Mouse (Mus musculus) large intestine, adult 2 months (tissue): Measurements from ENCODE around the gene Fap. TPM values are rescaled to one million over a fixed set of nuclear protein-coding genes. Genes with fewer than 3 reads are reported as not detected.

Experiments used
- DNase-seq: peaks from one replicate; pipeline ENCODE4 v3.0.0-alpha.2; 2012; ENCODE audit warnings: low read depth, low spot score
- WGBS: fragments of 180-500 bp; shearing (Covaris S2); methylation state at CpG from one replicate; pipeline ENCODE4 v1.1.7; 2018; 5-methylcytosine and 5-hydroxymethylcytosine counted together
- polyA plus RNA-seq: library from polyadenylated mRNA; depleted of rRNA; stranded (reverse); fragments of >200 nt; gene quantifications from 2 replicates; pipeline ENCODE4 v1.2.3, GENCODE M21; 2012; rRNA removed

The Fap gene
- polyA plus RNA-seq = 0.81 and 1.2 TPM in 2 replicates

DNA sequence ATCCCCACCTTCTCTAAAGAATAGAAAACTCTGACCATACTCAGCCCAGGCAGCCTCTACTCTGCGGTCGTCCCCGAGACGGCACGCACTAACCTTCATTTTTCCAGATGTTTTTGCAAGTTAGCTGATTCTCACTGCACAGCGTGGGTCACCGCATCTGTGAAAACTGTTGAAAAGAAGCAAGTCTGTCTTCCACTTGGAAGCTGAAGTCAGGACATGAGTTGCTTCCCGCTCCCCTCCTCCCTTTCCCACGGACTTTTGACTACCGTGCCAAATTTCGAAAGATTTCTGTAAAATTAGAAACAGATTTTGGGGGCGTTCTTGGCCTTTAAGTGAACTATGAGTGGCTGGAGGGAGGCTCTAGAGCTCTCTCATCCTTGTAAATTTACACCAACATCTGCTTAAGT, at the start of gene Fap:
Gene Fap, minus strand, starts transcription at position 323 of the 407 bp plus-strand sequence.
- DNase-seq = no peak
- WGBS = 70% methylated on average over 12 of the region's 12 CpGs

DNA sequence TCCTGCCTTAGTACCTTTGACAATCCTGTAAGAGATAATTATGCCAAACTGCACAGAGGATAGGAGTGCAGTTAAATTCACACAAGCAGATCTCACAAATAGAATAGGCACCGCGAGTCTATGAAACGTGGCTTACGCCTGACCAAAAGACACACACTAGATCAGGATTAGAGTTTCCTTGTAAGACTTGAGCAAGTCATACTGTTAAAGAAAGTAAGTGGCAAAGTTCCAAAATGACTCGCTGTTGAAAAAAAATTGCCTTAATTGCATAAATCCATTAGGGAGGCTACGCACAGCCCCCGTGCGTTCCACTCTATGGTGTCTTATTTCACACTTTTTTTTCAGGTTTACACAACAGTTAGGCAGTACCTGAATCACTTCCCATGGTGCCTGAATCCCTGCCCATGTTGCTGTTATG, 49.2 kb upstream of the Fap start:
- no peak for DNase-seq
- 81% methylated on average over 8 of the region's 8 CpGs for WGBS

DNA sequence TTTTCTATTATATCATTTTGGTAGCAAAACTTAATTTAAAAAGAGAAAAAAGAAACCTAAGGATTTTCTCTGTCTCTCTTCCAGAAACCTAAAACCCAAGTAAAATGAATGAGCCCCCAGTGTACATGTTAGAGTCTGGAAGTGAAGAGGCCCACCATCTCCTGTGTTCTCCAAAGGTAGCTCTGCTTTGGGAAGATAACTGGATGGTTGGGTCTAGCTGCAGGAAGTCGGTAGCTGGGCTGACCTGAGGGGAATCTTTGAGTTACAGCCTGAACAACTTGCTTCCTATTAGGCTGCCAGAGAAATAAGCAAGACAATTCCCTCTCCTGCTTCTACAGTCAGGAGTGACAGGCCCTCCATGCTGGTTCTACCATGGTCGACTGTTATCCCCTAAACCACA, 45.8 kb upstream of the Fap start:
- WGBS = 58% methylated on average over 2 of the region's 2 CpGs
- no peak for DNase-seq

DNA sequence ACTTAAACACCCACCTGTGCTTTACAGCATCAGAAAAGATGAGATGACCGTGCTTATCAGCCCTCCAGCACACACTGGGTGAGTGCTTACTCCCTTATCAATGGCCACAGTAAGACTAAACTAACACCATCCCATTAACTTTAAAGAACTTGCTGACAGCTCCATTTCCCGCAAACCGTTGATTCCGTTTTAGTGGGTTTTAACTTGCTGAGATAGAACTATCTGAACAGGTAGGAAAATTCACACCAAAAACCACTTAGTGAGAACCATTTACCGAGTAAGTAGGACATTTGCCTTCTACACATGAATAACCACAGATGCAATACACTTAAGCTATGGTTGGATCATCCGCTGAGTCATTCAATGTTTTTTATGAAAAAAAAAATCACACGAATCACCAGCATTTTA, 45.1 kb upstream of the Fap start:
- no peak for DNase-seq
- 83% methylated on average over 7 of the region's 7 CpGs for WGBS

DNA sequence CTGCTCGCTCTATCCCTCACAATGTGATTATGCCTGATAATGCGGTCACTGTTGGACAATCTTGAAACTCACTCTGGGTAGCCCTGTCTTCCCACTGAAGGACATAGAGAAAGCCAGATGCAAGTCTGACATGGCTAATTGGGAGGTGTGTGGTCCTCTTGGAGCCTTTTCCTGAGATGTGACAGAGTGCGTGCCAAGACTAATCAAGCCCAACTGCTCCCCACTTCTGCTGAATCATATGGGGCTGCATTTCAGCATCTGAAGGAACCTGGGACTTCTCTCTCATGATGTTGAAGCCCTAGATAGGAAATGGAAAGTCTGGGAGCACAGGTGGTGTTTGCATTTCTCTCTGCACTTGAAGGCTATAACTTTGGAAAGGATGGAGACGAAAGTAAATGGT, 39.3 kb upstream of the Fap start:
- WGBS = 98% methylated on average over 4 of the region's 4 CpGs
- DNase-seq = no peak

DNA sequence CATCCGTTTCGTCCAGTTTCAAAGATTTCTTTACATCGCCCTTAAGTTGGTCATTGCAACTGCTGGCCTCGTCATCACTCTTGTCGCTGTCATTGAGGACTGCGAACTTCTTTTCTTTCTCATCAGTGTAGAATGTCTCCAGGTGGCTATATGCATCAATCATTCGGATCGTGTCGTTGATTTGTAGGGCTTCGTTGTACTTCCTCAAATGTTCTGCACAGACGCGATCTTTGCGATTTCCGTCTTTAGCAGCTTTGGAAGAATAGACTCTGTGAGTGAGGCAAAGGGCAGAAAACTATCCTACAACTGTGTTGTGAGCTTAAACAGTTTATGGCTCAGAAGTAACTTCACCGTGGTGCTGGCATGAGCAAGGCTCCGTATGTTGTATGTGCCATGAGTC, 32.3 kb upstream of the Fap start:
- DNase-seq = no peak
- 92% methylated on average over 16 of the region's 16 CpGs for WGBS

DNA sequence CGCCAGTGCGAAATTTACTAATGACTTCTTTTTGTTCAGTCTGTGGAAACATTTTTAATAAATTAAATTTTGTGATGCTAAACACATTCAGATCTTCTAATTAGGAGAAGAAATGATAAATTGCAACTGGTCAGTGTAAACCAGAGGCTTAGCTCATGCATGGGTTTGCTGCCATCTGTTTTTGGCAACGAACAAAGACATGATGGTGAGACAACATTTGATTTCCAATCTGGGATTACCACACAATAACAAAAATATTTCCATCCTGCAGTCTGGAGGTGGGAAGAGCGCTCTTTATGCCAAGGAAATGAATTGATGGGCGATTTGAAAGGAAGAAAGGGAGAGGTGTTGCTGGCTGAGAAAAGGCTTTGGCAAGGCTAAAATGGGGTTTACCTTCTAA, 29.7 kb upstream of the Fap start:
- 92% methylated on average over 5 of the region's 5 CpGs for WGBS
- no peak for DNase-seq

DNA sequence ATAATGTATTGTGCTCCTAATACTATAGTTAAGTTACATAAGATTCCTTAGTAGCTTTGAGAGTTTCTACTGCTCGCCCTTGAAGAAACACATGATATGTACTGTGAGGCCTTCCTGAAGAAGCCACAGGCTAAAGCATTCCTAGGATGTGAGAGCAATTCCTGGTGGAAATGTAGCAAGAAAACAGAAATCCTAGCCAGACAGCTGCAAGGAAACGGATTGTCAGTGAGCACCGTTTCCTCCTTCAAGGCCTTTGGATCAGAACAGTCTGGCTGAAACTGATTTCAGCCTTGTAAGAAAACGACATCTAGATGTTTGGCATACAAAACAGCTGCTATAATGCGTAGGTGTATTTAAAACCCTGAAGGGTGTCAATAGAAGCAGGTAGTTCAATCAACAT, 22.7 kb upstream of the Fap start:
- 84% methylated on average over 5 of the region's 5 CpGs for WGBS
- DNase-seq = no peak

DNA sequence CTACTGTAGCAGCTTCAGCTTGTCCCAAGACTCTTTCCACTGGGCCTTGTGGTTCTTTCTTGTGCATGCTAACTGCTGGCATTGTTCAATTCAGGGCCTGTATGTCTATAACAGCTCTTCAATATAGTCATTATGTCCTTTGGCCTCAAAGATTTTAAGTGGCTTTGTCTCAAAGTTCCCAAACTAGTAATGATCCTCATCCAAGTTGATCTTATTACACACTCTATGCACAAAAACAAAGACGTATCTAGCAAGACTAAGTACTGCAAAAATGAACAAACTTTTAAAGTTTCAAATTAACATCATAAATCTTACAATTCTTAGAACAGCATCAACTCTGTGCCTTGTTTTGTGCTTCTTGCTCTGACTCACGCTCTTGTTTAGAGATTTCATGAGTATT, 20.6 kb upstream of the Fap start:
- WGBS = 88% methylated on average over 2 of the region's 2 CpGs
- no peak for DNase-seq

DNA sequence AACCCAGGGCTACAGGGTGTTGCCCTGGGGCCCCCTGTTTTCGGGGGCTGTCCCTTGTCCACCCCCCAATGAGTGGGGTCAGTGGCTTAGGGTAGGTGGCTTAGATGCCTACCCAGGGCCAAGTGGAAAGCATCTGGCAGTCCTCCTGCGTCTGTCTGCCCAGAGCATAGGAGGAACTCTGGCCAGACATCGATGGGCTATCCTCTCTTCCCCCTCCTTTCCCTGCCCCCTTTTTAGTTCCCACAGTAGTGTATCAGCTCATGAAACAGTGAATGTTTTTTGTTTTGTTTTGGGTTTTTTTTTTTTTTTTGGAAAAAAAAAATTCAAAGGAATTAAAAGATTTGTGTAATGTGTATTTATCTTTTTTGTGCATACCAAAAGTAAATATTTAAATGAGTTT, 17.7 kb upstream of the Fap start:
- DNase-seq = no peak
- WGBS = 83% methylated on average over 3 of the region's 3 CpGs

DNA sequence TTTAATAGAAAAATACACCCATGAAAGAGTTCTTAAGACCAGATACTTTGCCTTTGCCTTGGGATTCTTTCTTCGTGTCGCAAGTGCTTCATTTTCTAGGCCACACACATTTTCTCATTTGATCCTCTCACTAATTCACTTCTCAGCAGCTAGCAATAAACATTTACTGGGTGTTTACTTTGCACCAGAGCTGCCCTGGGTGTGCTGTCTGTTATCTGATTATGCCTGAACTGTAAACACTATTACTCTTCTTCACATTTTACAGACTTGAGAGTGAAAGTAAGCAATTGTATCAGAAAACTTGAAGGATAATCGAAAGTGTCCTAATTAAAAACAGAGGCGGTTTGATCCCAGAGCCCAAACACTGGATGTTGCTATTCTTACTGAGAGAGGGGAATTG, 15.5 kb upstream of the Fap start:
- 12% methylated on average over 4 of the region's 4 CpGs for WGBS
- DNase-seq = peak; percentile 56

DNA sequence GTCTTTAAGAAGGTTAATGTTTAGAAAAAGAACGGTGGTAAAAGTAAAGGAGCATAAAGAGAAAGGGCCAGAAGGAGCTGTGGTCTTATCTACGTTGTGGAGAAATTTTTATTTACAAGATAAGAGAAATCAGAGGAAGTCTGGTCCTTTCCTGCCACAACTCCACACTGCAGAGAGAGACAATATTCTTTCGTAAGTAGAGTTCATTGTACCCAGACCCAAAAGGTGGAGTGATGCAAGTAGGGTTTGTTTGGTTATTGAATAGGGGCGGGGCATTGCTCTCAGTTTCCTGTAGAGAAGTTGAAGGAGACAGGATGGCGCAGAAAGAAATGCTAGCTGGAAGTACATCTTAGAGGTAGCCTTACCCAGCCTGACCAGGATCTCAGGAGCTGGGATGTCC, 11.9 kb upstream of the Fap start:
- WGBS = 56% methylated on average over 5 of the region's 5 CpGs
- DNase-seq = no peak

DNA sequence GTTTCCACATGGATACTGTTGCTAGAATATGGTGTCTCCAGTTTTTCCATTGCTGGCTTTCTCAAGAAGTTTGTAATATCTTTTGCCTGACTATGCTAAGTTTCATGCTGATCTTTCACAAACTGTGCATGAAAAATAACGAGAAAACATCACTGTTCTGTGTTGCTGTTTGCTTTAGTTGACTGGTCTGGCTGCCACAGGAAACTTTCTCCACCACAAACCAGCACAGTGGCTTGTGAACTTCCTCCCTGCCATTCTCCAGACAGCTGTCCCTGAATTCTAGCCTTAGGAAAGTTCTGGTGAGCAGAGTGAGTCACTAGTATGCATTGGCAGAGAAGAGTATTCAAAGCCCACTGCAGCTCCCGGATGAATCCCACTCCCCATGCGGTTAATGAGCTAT, 1.1 kb upstream of the Fap start:
- 71% methylated on average over 3 of the region's 3 CpGs for WGBS
- no peak for DNase-seq

DNA sequence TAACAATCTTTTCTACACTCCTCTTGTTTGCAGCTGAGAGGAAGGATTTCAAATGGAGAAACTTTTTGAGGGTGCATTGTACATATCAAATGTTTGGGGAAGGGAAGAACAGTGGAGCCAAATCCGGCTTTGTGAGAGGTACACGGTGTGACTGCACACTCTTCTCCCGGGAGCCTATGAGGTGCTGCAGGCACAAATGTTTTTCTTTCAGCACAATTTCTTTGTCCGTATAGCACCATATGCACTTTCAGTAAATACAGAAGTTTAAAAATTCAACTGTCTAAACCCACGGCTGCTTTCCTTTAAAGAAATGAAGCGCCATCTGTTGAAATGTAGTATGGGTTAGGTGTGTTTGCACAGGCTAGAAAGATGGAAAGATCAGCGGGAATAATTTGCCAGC, 375 bp upstream of the Fap start:
- 72% methylated on average over 7 of the region's 7 CpGs for WGBS
- DNase-seq = no peak

DNA sequence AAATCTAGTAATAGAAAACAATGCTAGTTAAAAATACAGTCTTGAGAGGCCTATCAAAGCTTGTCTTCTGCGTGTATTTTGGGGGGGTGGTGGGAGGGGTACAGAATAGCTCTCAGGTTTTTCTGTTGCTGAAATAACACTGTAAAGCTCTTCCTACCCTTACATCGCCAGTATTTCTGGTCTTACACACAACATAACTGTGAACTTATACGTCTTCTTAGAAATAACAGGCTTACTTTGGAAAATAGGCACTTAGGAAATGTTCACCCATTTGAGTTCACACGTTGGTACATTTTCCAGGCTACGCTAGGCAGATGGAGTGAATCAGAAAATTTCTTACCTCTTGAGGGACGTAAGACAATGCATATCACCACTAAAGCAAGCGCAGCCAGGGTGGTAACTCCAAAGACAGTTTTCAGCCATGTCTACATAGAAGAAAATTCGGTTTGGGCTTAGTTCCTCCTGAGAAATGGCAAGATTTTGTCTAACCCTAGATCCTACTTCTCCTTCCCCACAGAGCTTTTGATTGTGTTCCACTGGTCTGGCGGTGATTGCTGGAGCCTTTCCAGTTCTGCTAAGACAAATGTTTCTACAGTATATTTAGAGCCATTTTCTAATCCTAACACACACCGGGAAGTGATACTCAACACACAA, 649 bp downstream of the Fap start:
- no peak for DNase-seq
- 70% methylated on average over 10 of the region's 10 CpGs for WGBS

DNA sequence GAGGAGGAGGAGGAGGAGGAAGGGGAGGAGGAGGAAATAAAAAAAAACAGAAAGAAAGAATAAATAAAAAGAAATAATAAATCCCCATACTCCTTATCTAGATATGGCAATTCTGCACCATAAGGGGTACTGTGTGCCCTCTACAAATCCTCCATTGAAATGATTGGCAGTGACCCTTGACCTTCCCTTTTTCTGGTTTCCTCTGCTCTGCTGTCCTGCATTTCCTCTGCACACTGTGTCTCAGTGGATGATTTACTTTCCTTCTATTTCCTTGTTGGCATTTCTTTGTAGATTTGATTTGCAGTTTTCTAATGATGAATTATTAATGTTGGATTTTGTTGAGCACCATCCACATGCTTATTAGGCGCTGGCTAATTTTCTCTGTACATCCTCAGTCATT, 9.2 kb downstream of the Fap start:
- no peak for DNase-seq
- 94% methylated on average over 1 of the region's 1 CpGs for WGBS

DNA sequence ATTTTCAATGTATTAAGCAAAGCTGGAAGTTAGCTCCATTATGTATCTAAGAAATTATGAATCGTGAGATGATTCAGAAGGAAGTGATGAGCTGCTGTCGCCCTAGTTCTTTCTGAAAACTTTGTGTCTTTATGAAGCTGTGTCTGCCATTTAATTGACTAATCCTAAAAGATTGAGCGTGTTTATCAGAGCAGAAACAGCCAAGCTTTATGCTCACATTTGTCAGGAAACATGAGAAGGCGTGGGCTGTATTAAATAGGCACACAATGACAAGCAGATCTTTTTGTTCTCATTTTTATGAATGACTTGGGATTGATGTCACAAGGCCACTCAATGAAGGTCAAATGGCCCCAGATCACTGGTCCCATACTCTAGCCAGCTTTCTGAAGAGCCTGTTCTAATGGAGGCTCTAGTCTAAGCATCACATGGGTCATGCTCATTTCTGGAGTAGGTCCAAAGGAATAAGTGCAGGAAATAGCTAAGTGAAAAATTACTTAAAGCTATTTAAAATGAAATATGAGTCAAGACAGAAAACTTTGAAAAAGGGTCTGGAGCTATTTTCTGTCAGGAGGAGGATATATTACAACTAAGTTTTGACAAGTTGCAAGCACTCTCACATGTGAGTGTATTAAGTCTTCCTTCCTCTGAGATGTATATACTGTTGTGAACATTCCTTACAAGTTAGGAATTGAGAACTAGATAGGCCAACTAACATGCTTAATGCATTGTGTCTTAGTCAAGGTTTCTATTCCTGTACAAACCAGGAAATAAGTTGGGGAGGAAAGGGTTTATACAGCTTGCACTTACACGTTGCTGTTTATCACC, 11.0 kb downstream of the Fap start:
- 70% methylated on average over 5 of the region's 5 CpGs for WGBS
- DNase-seq = no peak

DNA sequence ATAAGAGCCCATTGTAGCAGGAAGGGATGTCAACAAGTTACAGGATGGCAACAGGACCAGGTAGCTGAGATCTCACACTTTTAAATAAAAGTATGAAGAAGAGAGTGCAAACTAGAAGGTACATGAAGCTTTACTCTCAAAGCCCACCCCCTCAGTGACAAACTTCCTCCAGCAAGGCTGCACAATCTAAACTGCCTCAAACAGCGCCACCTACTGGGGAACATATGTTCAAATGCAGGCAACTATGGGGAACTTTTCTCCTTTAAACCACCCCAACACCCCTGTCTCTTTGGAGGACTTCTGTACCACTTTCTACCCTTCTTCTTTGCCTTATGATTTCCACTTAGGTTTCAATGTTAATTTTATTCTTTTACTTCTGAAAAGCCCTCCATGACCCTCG, 16.5 kb downstream of the Fap start:
- 84% methylated on average over 2 of the region's 2 CpGs for WGBS
- no peak for DNase-seq

DNA sequence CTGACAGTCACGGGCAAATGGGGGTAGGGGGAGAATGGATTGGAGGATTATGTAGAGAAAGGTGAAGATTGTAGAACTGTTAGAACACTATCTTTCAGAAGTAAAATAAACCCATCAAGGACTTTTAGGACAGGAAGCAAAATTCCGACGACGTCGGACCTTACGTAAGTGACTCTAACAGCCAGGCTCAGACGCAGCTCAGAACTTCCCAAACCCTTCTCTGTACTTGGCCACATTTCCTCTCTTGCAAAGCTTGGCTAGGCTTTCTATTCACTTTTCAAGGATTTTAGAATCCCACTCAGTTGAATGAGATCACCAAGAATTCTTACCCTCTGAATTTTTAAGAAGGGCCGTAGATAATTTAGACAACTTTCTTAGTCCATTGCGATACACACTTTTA, 17.5 kb downstream of the Fap start:
- DNase-seq = no peak
- 88% methylated on average over 9 of the region's 9 CpGs for WGBS

DNA sequence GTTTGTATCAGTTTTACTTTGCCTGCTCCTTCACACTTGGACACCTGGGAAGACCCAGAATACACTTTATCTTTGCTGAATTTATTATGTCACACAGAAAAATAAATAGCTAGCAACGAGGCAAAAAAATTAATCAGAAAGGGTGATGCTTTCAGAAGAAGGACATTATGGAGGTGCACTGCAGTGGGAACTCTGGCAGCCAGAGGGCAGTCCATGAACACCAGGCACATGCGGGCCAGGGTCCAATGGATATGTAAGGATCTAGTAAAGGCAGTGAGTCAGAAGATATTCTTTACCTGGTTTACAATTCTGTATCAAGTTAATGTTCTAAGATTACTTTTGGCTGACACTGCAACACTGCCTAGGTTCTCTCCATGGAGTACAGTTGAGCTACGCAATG, 24.2 kb downstream of the Fap start:
- 81% methylated on average over 3 of the region's 3 CpGs for WGBS

DNA sequence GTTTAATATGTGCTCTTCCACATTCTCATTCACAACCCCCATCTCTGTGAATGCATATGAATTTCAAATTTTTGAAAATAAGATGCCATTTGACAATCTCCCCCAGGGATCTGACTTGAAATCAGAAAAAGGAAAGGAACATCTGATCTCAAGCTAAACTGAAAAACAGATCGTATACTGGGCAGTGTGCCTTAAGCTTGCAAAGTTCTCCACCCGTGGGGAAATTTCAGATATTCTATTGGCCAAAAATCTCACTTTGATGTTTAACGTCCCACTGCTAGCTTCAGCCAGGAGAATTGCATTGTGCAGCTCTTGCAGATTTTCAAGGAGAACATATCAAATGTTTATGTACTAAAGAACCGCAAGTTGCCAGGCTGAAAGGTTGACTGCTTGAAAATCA, 24.7 kb downstream of the Fap start:
- 74% methylated on average over 4 of the region's 4 CpGs for WGBS

More for the DNA sequence above, 24.2 kb downstream of the Fap start:
- no peak for DNase-seq

More for the DNA sequence above, 24.7 kb downstream of the Fap start:
- no peak for DNase-seq
